Mouse (Mus musculus): ENCODE measurements around the gene Plp2.

- TF ChIP-seq GATA1 (IDR thresholded peaks at IDR 0.05; ENCODE audit: borderline replicate concordance, low read length) (no peak), FLI1 (IDR thresholded peaks at IDR 0.05; ENCODE audit: low read length) (no peak)
Observed at GRCm38 (mm10) chrX:7664791-7665190, 6.4 kb downstream of the Plp2 start.
